Mouse (Mus musculus) kidney, postnatal 25 days (tissue): ENCODE results near the gene Ifi27.
"Not testable (repeated sequence)": the region's sequence is repeated elsewhere in the genome, so short reads cannot be mapped to it uniquely, and the experiment has no call there.

ENCODE experiments used
- DNase-seq, 2 experiments: peaks; one replicate each; pipeline ENCODE4 v3.0.0; 2021; ENCODE audit warnings: mixed read lengths in 2 of 2

Ifi27 gene

DNA sequence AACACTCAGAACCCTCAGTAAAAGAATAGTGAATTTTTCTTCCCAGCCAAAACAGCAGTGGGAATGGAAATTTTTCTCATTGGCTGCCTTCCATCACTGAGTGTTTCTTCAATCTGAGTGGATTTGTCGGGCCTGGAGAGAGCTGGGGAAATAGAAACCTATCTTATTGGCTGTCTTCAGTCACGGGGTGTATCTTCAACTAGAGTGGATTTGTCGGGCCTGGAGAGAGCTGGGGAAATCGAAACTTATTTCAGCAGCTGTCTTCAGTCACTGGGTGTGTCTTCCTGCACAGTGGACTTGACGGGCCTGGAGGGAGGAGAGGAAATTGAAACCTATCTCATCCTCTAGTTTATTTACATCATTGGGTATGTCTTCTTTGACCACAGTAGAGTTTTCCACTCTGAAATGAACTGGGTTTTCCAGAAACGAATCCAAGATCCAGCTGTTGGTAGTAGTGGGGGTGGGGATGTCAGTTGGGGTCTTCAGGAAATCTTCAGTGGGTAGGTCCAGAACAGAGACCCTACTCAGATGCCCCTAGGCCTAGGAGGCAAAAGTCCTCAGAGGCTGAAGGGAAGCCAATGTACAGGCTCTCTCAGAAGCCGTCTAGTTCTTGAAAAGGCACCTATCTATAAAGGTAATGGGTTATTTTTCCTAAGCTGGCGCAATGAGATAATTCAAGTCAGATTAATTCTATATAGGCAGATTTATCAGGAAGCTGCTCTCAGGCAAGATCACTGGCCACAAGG lies at the start of gene Ifi27:
Ifi27 (plus strand) TSS at position 226 of the 746 bp plus-strand sequence.
- peak; percentile 82 to 88 for DNase-seq

DNA sequence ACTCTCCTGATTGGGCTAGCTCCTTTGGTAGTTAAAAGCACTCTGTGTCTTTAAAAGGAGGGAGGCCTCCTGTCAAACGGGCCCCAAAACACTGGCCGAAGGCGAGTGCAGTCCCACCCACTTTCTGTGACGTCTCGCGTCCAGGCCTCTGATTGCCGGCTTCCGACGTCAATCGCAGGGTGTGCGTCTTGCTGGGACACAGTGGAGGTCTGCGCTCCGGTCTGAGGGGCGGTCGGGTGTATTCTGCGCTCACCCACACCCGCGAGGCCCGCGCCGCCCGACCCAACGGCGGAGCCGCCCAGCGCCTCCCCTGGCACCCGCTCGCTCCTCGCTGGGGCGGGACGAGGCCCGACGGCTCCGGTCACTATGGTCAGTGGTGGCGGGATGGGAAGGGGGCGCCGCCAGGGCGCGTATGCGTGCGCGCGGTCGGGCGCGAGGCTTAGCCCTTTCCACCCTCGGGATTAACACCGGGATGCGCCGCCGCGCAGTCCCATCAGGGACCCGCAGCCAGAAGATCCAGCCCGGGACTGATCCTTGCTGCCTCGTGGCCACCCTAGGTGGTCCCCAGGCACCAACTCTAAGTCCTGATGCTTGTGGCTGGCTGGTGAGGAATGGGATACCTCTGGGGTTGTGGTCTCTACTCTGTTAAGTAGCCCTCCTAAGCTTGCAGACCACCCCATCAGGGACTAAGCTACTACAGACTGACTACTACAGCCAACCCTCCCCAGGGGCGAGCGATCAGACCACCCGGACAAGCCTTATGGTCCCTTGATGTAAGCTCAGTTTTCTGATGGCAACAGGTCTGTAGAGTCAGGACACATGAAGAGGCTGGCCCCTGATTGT lies 45.3 kb upstream of the Ifi27 start, which contains the start of gene Otub2:
Otub2 (plus strand) TSS at position 178 of the 843 bp plus-strand sequence.
- peak; percentile 96 to 98 for DNase-seq

DNA sequence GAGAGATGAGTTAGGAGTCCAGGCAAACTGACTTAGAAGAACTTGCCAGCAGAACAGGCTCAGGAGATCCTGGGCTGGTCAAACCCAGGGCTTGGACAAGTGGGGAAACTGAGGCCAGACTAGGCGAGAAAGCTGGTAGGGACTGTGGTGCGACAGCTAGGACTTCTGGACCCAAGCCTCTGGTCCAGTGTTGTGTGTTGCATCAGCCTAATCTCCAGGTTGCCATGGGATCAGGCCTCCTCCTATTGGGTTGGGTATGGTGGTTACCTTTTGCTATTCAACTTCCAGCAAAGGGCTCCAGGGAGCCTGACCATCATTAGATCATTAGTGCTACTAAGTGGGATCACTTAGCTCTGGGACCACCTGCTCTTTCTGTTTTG lies 44.7 kb upstream of the Ifi27 start:
- DNase-seq = no peak

DNA sequence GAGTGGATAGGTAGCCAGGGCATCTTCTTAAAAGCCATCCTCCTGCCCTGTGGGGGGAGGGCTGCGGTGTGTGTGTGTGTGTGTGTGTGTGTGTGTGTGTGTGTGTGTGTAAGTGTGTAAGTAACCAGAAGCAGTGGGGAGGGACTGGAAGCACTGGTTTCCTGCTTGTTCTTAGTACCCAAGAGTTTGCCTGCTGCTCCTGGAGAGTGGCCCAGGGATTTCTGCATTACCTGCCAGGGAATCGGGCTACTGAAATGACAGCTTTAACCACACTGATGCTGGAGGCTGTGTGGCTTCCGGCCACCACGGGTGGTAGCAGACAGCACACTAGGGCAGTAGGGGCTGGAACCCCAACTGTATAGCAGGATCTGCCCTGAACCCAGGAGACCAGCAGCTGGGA lies 44.0 kb upstream of the Ifi27 start:
- no peak for DNase-seq

DNA sequence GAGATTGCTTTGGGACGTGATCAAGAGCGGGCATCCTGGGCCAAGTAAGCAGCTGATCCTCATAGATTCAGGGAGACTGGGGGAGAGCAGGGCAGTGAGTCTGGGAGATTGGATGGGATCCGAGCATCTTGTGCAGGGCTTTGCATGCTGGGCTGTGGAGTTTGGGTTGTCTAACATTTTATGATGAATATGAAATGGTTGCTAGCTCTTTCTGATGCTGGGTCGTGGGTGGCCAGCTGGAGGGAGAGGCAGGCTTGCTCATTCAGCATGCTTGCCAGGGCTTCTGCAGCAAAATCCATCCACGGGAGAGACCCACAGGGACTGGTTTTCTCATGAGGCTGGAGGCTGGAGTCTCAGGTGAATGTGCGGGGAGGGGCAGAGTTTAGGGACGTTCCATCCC lies 42.9 kb upstream of the Ifi27 start:
- DNase-seq = no peak

DNA sequence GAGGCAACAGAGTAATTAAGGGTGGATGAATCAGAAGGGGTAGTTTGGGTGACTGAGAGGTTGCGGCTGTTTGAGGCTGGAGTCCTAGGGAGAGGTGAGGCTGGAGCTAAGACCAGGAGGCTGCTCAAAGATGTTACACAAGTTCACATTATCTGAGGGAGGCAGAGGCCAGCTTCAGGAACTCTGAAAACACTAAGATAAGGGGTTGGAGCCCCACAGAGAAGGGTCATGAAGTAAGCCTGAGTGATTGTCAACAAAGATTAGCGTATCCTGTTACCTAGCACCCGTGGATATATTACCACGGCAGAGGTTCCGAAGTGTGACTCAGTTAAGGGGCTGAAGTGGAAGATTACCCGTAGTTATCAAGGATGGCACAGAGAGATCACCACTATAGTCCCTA lies 40.5 kb upstream of the Ifi27 start:
- DNase-seq = no peak

DNA sequence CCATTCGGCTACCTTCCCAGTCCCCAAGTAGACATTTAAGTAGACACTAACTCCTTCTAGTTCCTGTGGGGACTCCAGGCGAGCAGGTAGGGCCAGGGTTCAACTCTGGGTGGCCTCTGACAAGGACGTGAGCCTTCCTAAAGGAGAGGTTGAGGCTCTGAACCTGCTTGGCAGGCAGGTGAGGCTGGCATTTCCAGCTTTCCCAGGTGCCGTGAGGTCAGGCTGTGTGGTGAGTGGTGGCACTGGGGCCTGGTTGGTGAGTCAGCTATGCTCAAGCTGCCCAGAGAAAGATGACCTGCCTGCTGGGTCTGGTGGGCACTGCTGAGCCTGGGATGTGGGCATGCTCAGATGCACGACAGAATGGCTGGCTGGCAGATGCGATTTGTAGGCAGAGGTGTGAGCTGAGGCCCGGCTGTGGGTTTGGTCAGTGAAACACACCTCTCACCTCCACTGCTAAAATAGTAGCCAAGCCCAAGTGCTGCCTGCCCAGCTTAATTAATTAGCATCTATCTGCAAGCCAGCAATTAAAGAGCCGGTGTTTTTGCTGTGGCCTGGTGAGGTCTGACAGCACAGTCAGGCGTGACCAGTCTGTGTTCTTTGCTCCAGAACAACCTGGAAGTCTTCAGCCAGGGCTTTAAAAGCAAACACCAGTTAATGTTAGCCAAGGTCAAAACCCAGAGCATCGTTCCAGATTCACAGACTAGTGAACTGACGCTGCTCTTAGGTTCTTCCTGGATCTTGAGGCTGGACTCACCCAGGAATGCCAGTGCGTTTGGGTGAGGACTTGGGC lies 38.3 kb upstream of the Ifi27 start:
- peak; percentile 43 to 77 for DNase-seq

DNA sequence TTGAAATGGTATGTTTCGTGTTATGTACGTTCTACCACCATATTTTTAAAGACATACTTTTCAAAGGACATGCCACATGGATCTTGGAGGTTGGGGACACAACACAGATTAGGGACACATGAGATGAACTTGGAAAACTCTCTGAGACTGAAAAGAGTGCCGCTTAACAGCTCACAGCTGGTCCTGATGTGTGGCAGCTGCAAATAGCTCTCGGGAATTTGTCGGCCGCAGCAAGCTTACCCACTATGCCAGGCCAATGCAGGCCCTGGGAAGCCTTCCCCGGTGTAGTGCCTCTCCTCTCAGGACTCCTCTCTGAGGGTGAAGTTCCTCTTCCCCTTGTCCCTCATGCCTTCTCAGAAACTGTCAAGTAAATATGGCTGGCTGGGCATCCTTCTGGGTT lies 37.3 kb upstream of the Ifi27 start:
- DNase-seq = peak in 1 of 2 experiments; percentile 22

DNA sequence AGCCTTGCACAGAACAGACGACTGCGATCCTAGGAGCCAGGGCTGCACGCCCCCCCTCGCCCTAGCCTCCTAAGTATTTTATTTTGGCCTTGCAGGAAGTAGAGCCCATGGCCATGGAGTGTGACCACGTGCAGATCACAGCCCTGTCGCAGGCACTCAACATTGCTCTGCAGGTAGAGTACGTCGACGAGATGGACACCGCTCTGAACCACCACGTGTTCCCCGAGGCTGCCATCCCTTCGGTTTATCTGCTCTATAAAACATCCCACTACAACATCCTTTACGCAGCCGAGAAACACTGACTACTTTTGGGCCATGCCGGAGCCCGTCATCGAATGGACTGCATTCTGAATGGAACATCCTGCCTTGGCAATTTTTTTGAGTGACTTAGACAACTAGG lies 29.9 kb upstream of the Ifi27 start:
- DNase-seq = no peak

DNA sequence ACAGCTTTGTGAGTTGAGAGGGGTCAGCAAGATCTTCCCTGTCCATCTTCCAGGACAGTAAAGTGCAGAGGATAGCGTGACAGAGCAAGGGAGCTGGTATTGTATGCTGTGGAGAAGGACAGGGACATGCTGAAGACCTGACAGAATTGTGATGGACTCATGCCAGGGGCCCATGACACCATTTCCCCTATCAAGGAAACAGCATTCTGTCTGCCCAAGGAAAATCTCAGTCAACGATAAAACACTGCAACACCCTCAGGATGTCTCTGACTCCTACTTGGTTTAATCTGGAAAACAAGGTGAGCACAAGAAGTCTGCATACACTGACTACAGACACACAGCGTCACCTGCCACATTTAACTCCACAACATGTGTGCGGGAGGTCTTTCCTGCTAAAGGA lies 26.3 kb upstream of the Ifi27 start, which contains the start of gene 9330161L09Rik:
9330161L09Rik (minus strand) TSS at position 101 of the 400 bp plus-strand sequence.
- no peak for DNase-seq

DNA sequence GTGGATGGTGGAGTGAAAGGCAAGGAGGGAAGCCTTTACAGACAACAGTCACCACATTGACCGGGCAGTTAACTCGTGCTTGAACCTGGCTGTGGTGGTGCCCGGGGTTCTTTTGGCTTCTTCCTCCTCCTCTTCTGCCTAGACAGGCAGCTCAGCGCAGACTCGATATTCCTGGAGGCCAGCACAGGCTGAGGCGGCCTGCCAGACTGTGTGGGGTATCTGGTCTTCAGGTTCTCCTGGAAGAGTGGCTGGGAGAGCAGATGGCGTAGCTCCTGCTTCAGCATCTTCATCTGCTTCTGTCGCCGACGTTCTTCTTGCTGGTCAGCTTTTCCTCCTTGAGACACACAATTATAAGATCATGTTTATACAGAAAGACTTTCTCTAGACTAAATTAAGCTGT lies 25.9 kb upstream of the Ifi27 start:
- DNase-seq = peak in 1 of 2 experiments; percentile 26

DNA sequence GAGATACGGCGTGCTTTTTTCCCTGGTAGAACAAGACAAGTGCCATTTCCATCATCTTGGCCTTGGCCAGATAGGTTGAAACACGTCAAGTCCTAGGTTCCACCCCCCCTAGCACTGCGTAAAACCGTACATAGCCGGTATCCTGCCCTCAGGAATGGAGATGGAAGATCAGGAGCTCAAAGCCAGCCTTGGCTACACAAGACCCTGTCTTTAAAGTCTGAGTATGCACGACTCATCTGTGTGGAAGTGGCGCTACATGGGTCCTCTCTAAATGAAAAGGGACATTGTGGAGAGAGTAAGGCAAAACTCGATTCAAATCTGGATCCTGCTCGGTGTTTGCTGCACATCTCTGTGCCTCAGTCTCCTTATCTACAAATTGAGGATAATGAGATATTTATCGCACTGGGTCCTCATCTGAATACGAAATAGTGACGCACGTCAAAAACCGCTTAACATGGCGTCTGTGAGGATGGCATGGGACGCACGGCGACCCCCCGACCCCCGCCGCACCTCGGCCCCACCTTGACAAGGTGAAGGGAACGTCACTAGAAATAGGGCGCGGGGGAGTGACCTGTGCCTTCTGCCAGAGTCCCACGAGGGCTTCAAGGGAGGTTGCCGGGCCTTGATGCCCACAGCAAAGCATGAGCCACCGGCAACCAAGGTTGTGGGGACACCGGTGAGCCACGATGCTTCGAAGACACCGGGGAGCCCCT lies 8.8 kb upstream of the Ifi27 start:
- DNase-seq = peak in 1 of 2 experiments; percentile 22

DNA sequence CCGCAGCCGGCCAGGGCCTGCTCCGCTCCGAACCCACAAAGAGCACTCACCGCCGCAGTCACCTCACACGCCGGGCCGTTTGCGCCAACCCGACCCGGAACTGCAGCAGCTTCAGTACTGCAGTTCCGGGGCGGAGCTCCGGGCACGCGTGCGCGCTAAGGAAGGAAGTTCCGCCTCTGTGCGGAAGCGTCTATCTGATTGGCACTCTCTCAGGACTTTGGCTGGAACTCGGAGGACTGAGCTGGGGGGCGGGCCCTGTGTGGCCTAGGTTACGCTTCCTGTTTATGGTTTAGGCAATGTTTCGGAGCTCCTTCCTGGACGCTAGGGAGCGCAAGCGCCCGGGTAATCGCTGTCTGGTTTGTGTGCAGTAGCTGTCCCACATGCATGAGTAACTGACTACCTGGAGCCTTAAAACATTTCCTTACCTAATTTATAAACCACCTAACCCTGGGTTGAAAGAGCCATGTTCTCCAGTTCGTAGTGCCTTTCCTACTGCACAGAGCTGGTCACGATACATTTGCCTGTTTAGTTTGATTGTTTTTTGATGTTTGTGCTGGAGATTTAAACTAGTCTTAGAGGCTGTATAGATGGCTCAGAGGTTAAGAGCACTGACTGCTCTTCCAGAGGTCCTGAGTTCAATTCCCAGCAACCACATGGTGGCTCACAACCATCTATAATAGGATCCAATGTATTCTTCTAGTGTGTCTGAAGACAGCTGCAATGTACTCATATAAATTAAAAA lies 8.1 kb upstream of the Ifi27 start, which contains the start of gene Ddx24:
Ddx24 (minus strand) TSS at position 102 of the 742 bp plus-strand sequence.
- peak; percentile 98 to 99 for DNase-seq

DNA sequence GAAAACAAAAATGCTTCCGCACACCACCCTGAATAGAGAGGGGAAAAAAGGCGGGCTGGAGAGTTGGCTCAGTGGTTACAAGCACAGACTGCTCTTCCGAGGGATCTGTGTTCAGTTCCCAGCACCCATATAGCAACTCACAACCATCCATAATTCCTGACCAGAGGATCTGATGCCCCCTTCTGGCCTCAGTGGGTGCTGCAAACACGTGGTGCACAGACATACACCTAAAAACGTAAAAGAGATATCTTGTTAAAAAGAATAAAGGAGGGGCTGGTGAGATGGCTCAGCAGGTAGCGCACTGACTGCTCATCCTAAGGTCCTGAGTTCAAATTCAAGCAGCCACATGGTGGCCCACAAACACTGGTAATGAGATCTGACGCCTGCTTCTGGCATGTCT lies 7.3 kb upstream of the Ifi27 start:
- peak in 1 of 2 experiments; percentile 11 for DNase-seq

DNA sequence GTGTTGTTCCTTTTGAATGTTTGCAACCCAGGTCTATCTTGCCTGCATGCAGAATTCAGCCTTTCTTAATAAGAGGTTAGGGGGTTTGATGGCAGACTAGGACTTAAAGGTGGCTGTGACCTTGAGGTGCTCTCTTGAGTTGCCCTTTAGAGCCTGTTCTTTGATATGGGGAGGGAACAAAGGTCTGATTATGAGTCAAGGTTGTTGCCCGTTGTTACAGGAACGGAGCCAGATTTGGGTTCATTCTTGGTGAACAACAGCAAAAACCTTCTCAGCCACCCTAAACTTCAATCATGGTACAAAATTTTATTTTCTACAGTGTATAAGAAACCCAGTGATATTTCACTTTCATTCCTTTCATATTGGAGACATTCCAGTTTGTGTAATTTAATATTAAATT lies 581 bp upstream of the Ifi27 start:
- no peak for DNase-seq

DNA sequence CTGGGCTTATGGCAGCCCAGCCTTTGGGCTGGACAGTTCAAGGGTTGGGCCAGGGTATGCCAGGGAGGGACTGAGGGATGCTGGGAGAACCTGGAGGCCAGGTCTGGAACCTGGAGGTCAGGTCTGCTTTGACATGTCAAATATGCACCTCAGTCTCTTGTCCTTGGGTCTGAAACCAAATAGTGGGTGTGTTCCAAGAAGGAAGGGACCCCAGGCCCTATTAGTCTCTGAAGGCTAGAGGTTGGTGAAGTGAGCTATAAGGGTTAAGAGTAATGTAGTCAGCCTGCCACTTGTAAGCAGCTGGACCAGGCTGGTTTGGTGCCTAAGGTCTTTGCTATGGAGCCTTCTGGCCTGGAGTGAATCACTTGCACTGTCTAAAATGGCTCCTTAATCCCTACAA lies 850 bp downstream of the Ifi27 start:
- no peak for DNase-seq

DNA sequence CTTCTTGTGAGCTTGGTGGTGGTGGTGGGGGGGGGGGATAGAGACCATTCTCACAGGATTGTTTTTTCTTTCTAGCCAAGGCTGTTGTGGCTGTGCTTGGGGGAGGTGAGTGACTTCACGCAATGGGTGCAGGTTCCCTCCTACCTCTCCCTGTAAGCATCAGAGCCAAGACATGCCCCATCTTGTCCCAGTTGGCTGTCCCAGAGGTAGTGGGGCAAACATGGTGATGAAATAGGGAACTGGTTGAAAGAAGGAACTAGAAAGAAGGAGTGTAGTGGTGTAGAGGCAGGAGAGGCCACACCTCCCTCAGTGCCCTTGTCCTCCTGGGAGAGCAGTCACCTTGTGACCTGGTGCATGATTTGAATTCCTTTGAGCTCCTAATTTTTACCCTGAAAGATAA lies 3.6 kb downstream of the Ifi27 start:
- DNase-seq = no peak

DNA sequence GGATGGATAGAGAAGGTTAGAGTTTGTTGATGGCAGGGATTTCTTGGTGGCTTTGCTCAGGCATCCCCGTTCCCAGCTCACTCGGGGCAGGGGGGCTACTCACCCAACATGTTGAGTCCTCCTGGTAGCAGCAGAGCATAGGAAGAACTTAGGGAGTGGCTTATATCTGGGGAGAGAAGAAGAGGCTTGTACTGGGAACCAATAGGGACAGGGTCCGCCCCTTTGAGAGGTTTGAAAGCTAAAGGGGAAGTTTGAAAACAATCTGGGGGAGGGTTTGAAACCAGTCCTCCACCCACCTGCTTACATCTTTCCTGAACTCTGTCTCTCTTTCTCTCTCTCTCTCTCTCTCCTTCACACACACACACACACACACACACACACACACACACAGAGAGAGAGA lies 9.5 kb downstream of the Ifi27 start, which contains the start of gene Ifi27l2a:
Ifi27l2a (minus strand) TSS at position 157 of the 400 bp plus-strand sequence.
- DNase-seq = no peak

DNA sequence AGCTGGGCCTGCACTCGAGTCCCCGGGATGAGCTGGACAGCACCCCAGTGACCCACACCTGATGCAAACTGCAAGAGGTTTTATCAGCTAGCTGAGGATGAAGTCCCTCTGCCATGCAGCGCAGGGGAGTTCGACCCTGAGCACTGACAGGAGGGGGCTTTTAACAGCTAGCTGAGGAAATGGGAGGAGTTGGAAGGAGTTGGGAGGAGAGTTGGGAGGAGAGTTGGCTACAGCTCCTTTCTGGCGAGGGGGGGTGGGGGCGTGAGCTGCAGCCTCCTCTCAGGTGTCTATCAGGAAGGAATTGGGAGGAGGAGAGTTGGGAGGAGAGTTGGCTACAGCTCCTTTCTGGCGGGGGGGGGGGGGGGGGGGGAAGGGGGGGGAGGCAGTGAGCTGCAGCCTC lies 10.2 kb downstream of the Ifi27 start:
- not testable (repeated sequence) for DNase-seq

DNA sequence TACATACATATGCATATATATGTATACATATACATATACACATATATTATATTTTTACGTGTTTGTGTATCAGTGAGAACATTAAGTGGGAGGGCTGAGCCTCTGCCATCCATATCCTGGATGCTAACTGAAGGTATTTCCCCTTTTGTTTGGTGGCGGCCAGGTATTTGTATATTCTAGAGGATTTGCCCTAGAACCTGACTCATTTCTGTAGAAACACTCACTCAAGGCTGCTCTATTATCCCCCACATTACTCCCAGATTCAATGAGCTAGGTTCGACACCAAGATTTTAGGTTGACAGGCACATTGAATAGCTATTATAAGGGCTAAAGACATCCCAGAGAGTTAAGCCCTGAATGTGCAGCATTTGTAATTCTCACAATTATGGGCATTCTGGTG lies 11.0 kb downstream of the Ifi27 start:
- DNase-seq = no peak

DNA sequence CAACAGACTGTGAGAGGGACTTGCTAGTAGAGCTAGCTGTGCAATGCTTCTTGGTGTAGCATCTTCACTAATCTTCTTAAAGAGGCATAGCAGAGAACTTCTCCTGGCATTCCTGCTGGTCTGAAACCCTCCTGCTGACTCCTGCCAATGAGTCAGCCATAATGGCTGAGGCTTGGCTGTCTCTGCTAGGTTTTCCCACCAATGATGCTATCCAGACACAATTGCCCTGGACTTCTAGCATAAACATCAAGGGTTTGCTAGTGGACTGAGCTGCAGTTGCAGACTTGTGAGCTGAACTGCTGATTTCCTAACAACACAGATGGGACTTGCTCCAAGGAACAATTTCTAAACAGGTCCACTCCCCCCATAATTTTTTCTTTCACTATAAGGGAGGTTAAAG lies 19.4 kb downstream of the Ifi27 start:
- no peak for DNase-seq
